Mouse (Mus musculus): Measurements from ENCODE around the gene Sdf4. TPM values are rescaled to one million over a fixed set of nuclear protein-coding genes. Genes with fewer than 3 reads are reported as not detected.

Sdf4 gene
- total RNA-seq, 2 experiments from 2014 or later: 77.2 to 85.0 TPM

DNA sequence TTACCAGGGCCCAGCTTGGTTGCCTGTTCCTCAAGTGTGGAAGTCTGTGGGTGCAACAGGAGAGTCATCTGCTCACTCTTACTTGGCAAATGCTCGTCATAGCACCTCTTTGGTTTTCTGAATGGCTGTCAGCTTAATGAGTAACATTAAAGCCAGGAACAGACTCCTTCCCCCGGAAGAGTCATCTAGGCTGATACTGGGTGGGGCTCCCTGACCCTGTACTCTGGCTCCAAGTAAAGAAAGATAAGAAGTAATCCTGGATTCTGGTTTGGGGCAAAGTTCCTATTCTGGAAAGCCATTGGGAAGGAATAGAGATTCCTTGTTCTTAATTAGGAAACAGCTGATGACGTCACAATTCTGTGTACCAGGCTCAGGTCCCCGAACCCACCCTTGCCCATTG lies 61.5 kb downstream of the Sdf4 start:
- DNase-seq (ENCODE audit: low spot score): no peak

DNA sequence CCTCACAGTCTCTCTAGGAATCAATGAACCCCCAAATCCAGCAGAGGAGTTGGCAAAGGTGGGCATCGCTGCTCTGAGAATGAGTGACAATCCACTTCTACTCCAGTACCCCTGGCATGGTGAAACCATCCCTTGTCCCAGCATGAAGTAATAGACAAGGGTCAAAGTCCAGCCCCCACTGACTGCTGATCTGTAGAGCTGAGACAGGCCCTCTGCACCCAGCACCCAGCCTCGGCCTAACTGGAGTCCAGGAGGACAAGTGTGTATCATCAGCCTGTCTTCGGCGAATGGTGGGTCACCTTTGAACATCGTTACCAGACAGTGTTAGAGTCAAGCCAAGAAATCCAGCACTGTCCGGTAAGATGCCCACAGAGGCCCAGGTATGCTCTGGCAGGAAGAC lies 61.9 kb downstream of the Sdf4 start:
- DNase-seq (ENCODE audit: low spot score): no peak

GRCm38 (mm10) chr4:156055173-156055572 lies 62.5 kb downstream of the Sdf4 start:
- DNase-seq (ENCODE audit: low spot score): no peak

- no peak for DNase-seq (ENCODE audit: low spot score)
These were observed 65.0 kb downstream of the Sdf4 start for GRCm38 (mm10) chr4:156057702-156058101.

DNA sequence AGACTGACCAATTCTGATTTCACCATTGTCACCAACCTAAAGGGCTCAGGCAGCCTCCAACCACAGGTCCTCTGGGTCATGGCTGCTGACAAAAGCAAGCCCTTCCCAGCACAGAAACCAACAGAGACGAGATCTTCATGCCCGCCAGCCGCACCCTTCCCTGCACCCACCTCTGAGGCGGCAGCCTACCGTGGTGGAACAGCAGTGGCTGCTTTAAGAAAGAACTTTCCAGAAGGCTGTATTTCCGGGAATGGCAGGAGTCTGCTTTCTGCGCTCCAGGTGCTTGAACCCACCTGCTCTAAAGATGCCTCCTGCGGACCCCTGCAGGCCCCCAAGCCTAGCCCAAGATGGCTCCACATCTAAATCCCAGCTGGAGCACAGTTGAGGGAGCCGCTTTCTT lies 66.2 kb downstream of the Sdf4 start:
- DNase-seq (ENCODE audit: low spot score): no peak

DNA sequence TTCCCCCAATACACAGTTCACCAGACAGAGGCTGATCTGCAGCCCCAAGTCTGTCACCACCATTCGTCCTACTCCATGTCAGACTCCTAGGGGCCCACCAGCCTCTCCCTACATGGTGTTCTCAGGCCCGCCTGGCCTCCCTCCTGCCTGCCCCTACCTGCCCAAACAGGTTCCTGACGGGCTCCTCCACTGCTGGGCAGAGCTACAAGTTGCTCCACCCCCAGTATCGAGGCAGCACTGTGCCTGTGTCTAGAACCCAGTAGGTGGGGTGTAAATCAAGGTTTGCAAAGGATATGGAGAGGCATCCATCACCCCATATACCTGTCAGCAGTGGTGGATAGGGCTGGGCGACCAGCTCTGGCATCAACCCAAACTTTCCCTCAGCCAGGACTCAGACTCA lies 66.6 kb downstream of the Sdf4 start, which contains the start of gene Ttll10:
Gene Ttll10, minus strand, starts transcription at position 154 of the 400 bp plus-strand sequence.
- DNase-seq (ENCODE audit: low spot score): no peak

GRCm38 (mm10) chr4:156059713-156060112 lies 67.0 kb downstream of the Sdf4 start:
- DNase-seq (ENCODE audit: low spot score): no peak

Small RNA genes lying within 50 kb of the gene (microRNA-seq; reads per million reads assigned to microRNA genes)
- 2.0 reads per million for gene Mir200a
- 16.4 reads per million, percentile 33 among the genes with 10 or more reads in this experiment for gene Mir200b
- gene Mir429: 6.8 reads per million, percentile 17 among the genes with 10 or more reads in this experiment

Other genes with a start within 250 kb of the Sdf4 start
- 10 to 100 TPM; 25.0 to 28.1 TPM for gene Atad3a, start 231.8 kb upstream of the Sdf4 start, total RNA-seq (2021)
- gene Vwa1, start 218.2 kb upstream of the Sdf4 start, total RNA-seq (2021): 1 to 10 TPM; 5.3 to 9.7 TPM
- under 1 TPM; 0.39 to 0.47 TPM for gene Tmem88b, start 207.0 kb upstream of the Sdf4 start, total RNA-seq (2021)
- gene Ankrd65, start 202.4 kb upstream of the Sdf4 start, total RNA-seq (2021): not detected
- 10 to 100 TPM; 50.3 to 54.0 TPM for gene Mrpl20, start 190.0 kb upstream of the Sdf4 start, total RNA-seq (2021)
- gene Ccnl2, start 180.4 kb upstream of the Sdf4 start, total RNA-seq (2021): 10 to 100 TPM; 15.4 to 18.3 TPM
- gene Aurkaip1, start 161.6 kb upstream of the Sdf4 start, total RNA-seq (2021): 10 to 100 TPM; 79.5 to 82.6 TPM
- 10 to 100 TPM; 25.0 to 29.7 TPM for gene Mxra8, start 153.2 kb upstream of the Sdf4 start, total RNA-seq (2021)
- gene Dvl1, start 145.5 kb upstream of the Sdf4 start, total RNA-seq (2021): 100 to 1,000 TPM; 104 to 106 TPM
- under 1 TPM; 0.09 to 0.12 TPM for gene Tas1r3, start 129.5 kb upstream of the Sdf4 start, total RNA-seq (2021)
- 10 to 100 TPM; 13.0 to 16.2 TPM for gene Cptp, start 123.4 kb upstream of the Sdf4 start, total RNA-seq (2021)
- 10 to 100 TPM; 13.9 to 14.0 TPM for gene Ints11, start 123.3 kb upstream of the Sdf4 start, total RNA-seq (2021)
- gene Pusl1, start 101.1 kb upstream of the Sdf4 start, total RNA-seq (2021): 10 to 100 TPM; 11.2 to 13.2 TPM
- gene Acap3, start 101.0 kb upstream of the Sdf4 start, total RNA-seq (2021): 1 to 10 TPM; 6.6 to 7.3 TPM
- gene Ube2j2, start 49.0 kb upstream of the Sdf4 start, total RNA-seq (2021): 10 to 100 TPM; 62.3 to 66.4 TPM
- 10 to 100 TPM; 16.9 to 19.7 TPM for gene C1qtnf12, start 30.6 kb upstream of the Sdf4 start, total RNA-seq (2021)
- gene B3galt6, start 223 bp upstream of the Sdf4 start, total RNA-seq (2021): 1 to 10 TPM; 1.3 TPM
- 1 to 10 TPM; 1.2 to 1.3 TPM for gene Tnfrsf4, start 21.0 kb downstream of the Sdf4 start, total RNA-seq (2021)
- not detected for gene Tnfrsf18, start 33.3 kb downstream of the Sdf4 start, total RNA-seq (2021)
- not detected for gene Ttll10, start 66.5 kb downstream of the Sdf4 start, total RNA-seq (2021)
- 1 to 10 TPM; 2.1 to 3.1 TPM for gene 9430015G10Rik, start 117.1 kb downstream of the Sdf4 start, total RNA-seq (2021)
- gene Rnf223, start 137.6 kb downstream of the Sdf4 start, total RNA-seq (2021): not detected
- 1 to 10 TPM; 4.8 to 5.6 TPM for gene Agrn, start 204.6 kb downstream of the Sdf4 start, total RNA-seq (2021)
- gene Isg15, start 207.9 kb downstream of the Sdf4 start, total RNA-seq (2021): under 1 TPM; 0.32 to 0.74 TPM
- 1 to 10 TPM; 3.7 to 4.9 TPM for gene AW011738, start 210.4 kb downstream of the Sdf4 start, total RNA-seq (2021)
- gene Perm1, start 223.0 kb downstream of the Sdf4 start, total RNA-seq (2021): 100 to 1,000 TPM; 143 to 233 TPM
- 1 to 10 TPM; 5.9 to 6.7 TPM for gene Plekhn1, start 242.0 kb downstream of the Sdf4 start, total RNA-seq (2021)
- gene Noc2l, start 243.1 kb downstream of the Sdf4 start, total RNA-seq (2021): 10 to 100 TPM; 31.2 to 33.4 TPM